Mouse (Mus musculus): ENCODE data around the gene Rab1b. TPM values are rescaled to one million over a fixed set of nuclear protein-coding genes. Genes with fewer than 3 reads are reported as not detected.
"Not testable (repeated sequence)": the region's sequence is repeated elsewhere in the genome, so short reads cannot be mapped to it uniquely, and the experiment has no call there.

Gene Rab1b
- polyA plus RNA-seq, 1 experiment, result 197 TPM

GRCm38 (mm10) chr19:5089324-5089723 is 17.5 kb downstream of the Rab1b start:
- Histone ChIP-seq H3K27ac (ENCODE audit: insufficient read depth, low read length) (no peak overlapping the region), H3K4me3 (ENCODE audit: insufficient read depth, low read length) (peak overlapping the region; percentile 87; the same call in 1 of the 2 replicates), H3K4me1 (ENCODE audit: control insufficient read depth, insufficient read depth, low read length) (no peaks in the 10 kb centered on the region)
- TF ChIP-seq CTCF (IDR thresholded peaks at IDR 0.05; ENCODE audit: extremely low read depth, insufficient read depth, low read length), result no peak
- TF ChIP-seq POLR2A (IDR thresholded peaks at IDR 0.05; ENCODE audit: extremely low read depth, insufficient read depth, low read length), result no peak

DNA sequence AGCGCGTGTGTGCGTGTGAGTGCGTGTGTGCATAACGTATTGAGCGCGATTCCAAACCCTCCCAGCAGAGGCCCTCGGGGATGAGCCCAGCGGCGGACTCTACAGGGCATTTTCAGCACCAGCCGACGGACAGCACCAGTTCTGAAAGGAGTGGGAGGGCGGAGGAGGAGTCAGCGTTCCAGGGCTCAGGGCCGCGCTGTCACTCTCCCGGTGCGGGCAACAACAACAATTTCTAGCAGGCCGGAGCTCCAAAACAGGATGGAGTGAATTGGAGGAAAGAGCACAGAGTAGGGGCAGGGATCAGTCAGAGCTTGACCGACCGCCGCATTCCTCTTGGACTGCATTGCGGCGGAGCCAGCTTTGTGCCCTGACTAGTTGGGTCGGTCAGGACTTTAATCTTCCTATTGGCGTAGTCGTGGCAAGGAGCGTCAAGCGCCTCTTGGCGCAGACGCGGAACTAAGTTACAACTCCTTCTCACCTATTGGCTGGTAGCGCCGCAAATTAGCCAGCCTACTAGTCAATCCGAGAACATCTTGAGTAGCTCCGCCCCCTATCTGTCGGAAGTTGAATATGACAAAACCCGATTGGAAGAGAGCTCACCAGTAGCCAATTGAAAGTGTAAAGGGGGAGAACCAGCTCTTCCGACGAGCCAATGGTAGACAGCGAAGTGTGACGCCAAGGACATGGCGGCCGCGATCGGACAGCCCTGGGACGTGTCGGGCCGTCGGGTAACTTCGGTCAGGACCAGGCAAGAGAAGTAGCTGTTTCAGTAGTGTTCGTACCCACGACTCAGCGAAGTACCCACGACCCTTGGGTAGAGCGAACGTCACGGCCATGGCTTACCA is 18.8 kb downstream of the Rab1b start, which contains the start of gene Yif1a:
Gene Yif1a, plus strand, starts transcription at position 655 of the 845 bp plus-strand sequence.
- no peaks in the 10 kb centered on the region for H3K4me1 ChIP-seq (ENCODE audit: control insufficient read depth, insufficient read depth, low read length)
- H3K4me3 ChIP-seq (ENCODE audit: insufficient read depth, low read length), result peak within 1 kb of the TSS; percentile 87
- peak; percentile 70; the same call in 1 of the 2 replicates for TF ChIP-seq POLR2A (IDR thresholded peaks at IDR 0.05; ENCODE audit: extremely low read depth, insufficient read depth, low read length)
- peak; percentile 38 for TF ChIP-seq CTCF (IDR thresholded peaks at IDR 0.05; ENCODE audit: extremely low read depth, insufficient read depth, low read length)
- peak within 1 kb of the TSS; percentile 57 for H3K27ac ChIP-seq (ENCODE audit: insufficient read depth, low read length)

GRCm38 (mm10) chr19:5086533-5086932 is 20.3 kb downstream of the Rab1b start:
- H3K27ac ChIP-seq (ENCODE audit: insufficient read depth, low read length); H3K4me1 ChIP-seq (ENCODE audit: control insufficient read depth, insufficient read depth, low read length): not testable (repeated sequence)
- peak overlapping the region; percentile 99; the same call in 1 of the 2 replicates for H3K4me3 ChIP-seq (ENCODE audit: insufficient read depth, low read length)

DNA sequence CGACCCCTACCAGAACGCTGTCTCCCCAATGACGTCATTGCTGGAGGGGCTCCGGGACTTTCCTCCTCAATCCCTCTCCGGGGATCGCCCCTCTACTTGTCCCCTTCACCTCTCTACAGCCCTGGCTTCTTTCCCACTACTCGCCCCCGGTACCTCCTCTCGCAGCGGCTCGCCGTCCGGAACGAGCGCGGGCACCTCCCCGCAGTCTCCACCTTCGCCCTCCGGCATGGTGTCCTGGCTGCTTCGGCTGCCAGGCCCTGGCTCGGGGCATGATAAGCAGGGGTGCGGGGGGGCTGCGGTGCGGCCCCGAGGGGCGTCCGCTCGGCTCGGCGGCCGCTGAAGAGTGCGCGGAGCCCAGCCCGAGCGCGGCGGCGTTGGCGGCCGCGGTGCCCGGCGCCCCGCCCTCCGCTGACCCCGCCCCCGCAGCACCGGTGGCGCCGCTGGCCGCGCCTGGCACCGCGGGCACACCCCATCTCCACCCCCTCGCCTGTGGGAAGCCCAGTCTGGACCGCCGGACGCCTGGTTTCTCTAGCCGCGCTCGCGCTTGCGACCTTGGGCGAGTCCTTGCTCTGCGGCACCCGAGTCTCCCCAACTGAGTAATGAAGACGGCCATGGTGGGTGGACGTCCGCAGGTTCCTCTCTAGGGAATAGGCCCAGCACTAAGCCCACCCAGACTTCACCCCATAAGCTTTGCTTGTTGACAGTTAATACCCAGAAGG is 21.6 kb downstream of the Rab1b start, which contains the start of gene Tmem151a:
Gene Tmem151a, minus strand, starts transcription at position 387 of the 719 bp plus-strand sequence.
- Histone ChIP-seq H3K27ac (ENCODE audit: insufficient read depth, low read length) (peak within 1 kb of the TSS; percentile 98), H3K4me1 (ENCODE audit: control insufficient read depth, insufficient read depth, low read length) (no peaks in the 10 kb centered on the region), H3K4me3 (ENCODE audit: insufficient read depth, low read length) (peak within 1 kb of the TSS; percentile 99)
- TF ChIP-seq POLR2A (IDR thresholded peaks at IDR 0.05; ENCODE audit: extremely low read depth, insufficient read depth, low read length), result peak; percentile 27
- TF ChIP-seq CTCF (IDR thresholded peaks at IDR 0.05; ENCODE audit: extremely low read depth, insufficient read depth, low read length), result no peak

- Histone ChIP-seq H3K4me1 (ENCODE audit: control insufficient read depth, insufficient read depth, low read length) (no peaks in the 10 kb centered on the region), H3K27ac (ENCODE audit: insufficient read depth, low read length) (peak overlapping the region; percentile 98), H3K4me3 (ENCODE audit: insufficient read depth, low read length) (peak overlapping the region; percentile 99)
- no peak for TF ChIP-seq POLR2A (IDR thresholded peaks at IDR 0.05; ENCODE audit: extremely low read depth, insufficient read depth, low read length)
- TF ChIP-seq CTCF (IDR thresholded peaks at IDR 0.05; ENCODE audit: extremely low read depth, insufficient read depth, low read length), result no peak
Observed at GRCm38 (mm10) chr19:5084834-5085144, 22.1 kb downstream of the Rab1b start.

GRCm38 (mm10) chr19:5083961-5084833 is 22.7 kb downstream of the Rab1b start:
- TF ChIP-seq POLR2A (IDR thresholded peaks at IDR 0.05; ENCODE audit: extremely low read depth, insufficient read depth, low read length), result no peak; the same call in 1 of the 2 replicates
- no peak for TF ChIP-seq CTCF (IDR thresholded peaks at IDR 0.05; ENCODE audit: extremely low read depth, insufficient read depth, low read length)
- Histone ChIP-seq H3K4me3 (ENCODE audit: insufficient read depth, low read length) (peak overlapping the region; percentile 99), H3K4me1 (ENCODE audit: control insufficient read depth, insufficient read depth, low read length) (no peaks in the 10 kb centered on the region), H3K27ac (ENCODE audit: insufficient read depth, low read length) (peak overlapping the region; percentile 98)

GRCm38 (mm10) chr19:5082596-5082995 is 24.3 kb downstream of the Rab1b start:
- H3K4me3 ChIP-seq (ENCODE audit: insufficient read depth, low read length), result peak overlapping the region; percentile 25

DNA sequence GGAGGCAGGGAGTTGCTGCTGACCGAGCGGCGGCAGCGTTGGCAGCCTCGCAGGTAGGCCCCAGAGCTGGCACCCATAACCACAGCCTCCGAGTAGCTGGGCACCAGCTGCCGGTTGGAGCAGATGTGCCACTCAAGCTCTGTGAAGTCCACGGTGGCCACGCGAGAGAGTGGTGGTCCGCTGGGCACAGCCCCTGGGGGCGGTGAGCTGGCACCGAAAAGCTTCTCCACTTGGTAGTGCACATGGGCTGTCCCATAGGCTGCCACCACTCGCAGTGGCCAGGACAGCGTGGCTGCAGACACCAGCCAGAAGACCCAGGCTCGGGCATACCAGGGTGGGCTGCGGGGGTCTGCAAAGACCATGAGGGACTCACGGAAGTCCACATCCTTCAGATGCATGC is 24.9 kb downstream of the Rab1b start:
- TF ChIP-seq POLR2A (IDR thresholded peaks at IDR 0.05; ENCODE audit: extremely low read depth, insufficient read depth, low read length) (no peak), CTCF (IDR thresholded peaks at IDR 0.05; ENCODE audit: extremely low read depth, insufficient read depth, low read length) (no peak)
- H3K27ac ChIP-seq (ENCODE audit: insufficient read depth, low read length), result no peak overlapping the region
- no peaks in the 10 kb centered on the region for H3K4me1 ChIP-seq (ENCODE audit: control insufficient read depth, insufficient read depth, low read length)
- peak overlapping the region; percentile 25; the same call in 1 of the 2 replicates for H3K4me3 ChIP-seq (ENCODE audit: insufficient read depth, low read length)

More at GRCm38 (mm10) chr19:5082596-5082995, 24.3 kb downstream of the Rab1b start:
- TF ChIP-seq POLR2A (IDR thresholded peaks at IDR 0.05; ENCODE audit: extremely low read depth, insufficient read depth, low read length) (no peak), CTCF (IDR thresholded peaks at IDR 0.05; ENCODE audit: extremely low read depth, insufficient read depth, low read length) (no peak)
- no peaks in the 10 kb centered on the region for H3K4me1 ChIP-seq (ENCODE audit: control insufficient read depth, insufficient read depth, low read length)
- H3K27ac ChIP-seq (ENCODE audit: insufficient read depth, low read length), result no peak overlapping the region

- TF ChIP-seq CTCF (IDR thresholded peaks at IDR 0.05; ENCODE audit: extremely low read depth, insufficient read depth, low read length) (no peak), POLR2A (IDR thresholded peaks at IDR 0.05; ENCODE audit: extremely low read depth, insufficient read depth, low read length) (no peak)
Observed at GRCm38 (mm10) chr19:5079279-5079678, 27.6 kb downstream of the Rab1b start.

More at GRCm38 (mm10) chr19:5079279-5079678, 27.6 kb downstream of the Rab1b start:
- Histone ChIP-seq H3K27ac (ENCODE audit: insufficient read depth, low read length) (no peak overlapping the region), H3K4me1 (ENCODE audit: control insufficient read depth, insufficient read depth, low read length) (no peaks in the 10 kb centered on the region), H3K4me3 (ENCODE audit: insufficient read depth, low read length) (no peak overlapping the region)
